Mouse (Mus musculus) hindbrain, embryonic 11.5 days (tissue): ENCODE results near the gene Lrrc43. TPM values are rescaled to one million over a fixed set of nuclear protein-coding genes. Genes with fewer than 3 reads are reported as not detected.

Experiments
- polyA plus RNA-seq: library from polyadenylated mRNA; unstranded; fragments of >200 nt; fragmentation: Nextera tagmentation; extraction: Ambion mirVana; gene quantifications from 2 replicates; pipeline ENCODE4 v1.2.1, GENCODE M21; 2014

The Lrrc43 gene
- polyA plus RNA-seq, 1 experiment from 2014 or later, result 0.26 TPM

Other genes starting within 250 kb of the Lrrc43 start
- gene Wdr66, start 237.2 kb upstream of the Lrrc43 start, polyA plus RNA-seq, result 5.6 and 8.6 TPM in 2 replicates
- 56.8 and 63.7 TPM in 2 replicates for gene Bcl7a, start 145.5 kb upstream of the Lrrc43 start, polyA plus RNA-seq
- gene Mlxip, start 94.5 kb upstream of the Lrrc43 start, polyA plus RNA-seq, result 16.8 and 18.2 TPM in 2 replicates
- not detected in 2 replicates for gene Il31, start 184 bp downstream of the Lrrc43 start, polyA plus RNA-seq
- gene B3gnt4, start 21.2 kb downstream of the Lrrc43 start, polyA plus RNA-seq, result 1.1 and 1.5 TPM in 2 replicates
- 145 and 146 TPM in 2 replicates for gene Diablo, start 34.9 kb downstream of the Lrrc43 start, polyA plus RNA-seq
- 0.56 and 0.66 TPM in 2 replicates for gene Gm49027, start 36.2 kb downstream of the Lrrc43 start, polyA plus RNA-seq
- gene Vps33a, start 83.7 kb downstream of the Lrrc43 start, polyA plus RNA-seq, result 34.5 and 38.4 TPM in 2 replicates
- 43.8 and 51.2 TPM in 2 replicates for gene Clip1, start 195.3 kb downstream of the Lrrc43 start, polyA plus RNA-seq
- gene Zcchc8, start 231.8 kb downstream of the Lrrc43 start, polyA plus RNA-seq, result 73.4 and 83.6 TPM in 2 replicates